Mouse (Mus musculus) MEL (cell line): Measurements from ENCODE around the gene Npr1.

Experiments used
- CTCF ChIP-seq, 3 experiments: IDR thresholded peaks in 2 of 3; conservative IDR thresholded peaks in 1 of 3; 2 replicates each; pipeline ENCODE4 v1.5.1; 2011 to 2012; ENCODE audit warnings: low read length in 3 of 3, low read depth in 2 of 3, mild to moderate bottlenecking in 2 of 3, improper control_type of control experiment in 1 of 3, inconsistent platforms in 1 of 3, mixed read lengths in 1 of 3, moderate library complexity in 1 of 3; ENCODE audit not compliant: control insufficient read depth in 1 of 3, insufficient read depth in 1 of 3, poor library complexity in 1 of 3, severe bottlenecking in 1 of 3
- MAX ChIP-seq: IDR thresholded peaks from 2 replicates; pipeline ENCODE4 v1.6.1; 2011; ENCODE audit warnings: low read length, improper control_type of control experiment
- MEF2A ChIP-seq: IDR thresholded peaks from 2 replicates; pipeline ENCODE4 v1.6.1; 2014; ENCODE audit warnings: low read depth, mild to moderate bottlenecking, inconsistent platforms, low read length, improper control_type of control experiment; ENCODE audit not compliant: poor library complexity, insufficient replicate concordance, severe bottlenecking; ENCODE audit errors: extremely low read depth
- MYB ChIP-seq: IDR thresholded peaks from 2 replicates; pipeline ENCODE4 v1.6.1; 2011; ENCODE audit warnings: mild to moderate bottlenecking, low read depth, low read length, improper control_type of control experiment
- POLR2A ChIP-seq, 2 experiments: IDR thresholded peaks; 2 replicates each; pipeline ENCODE4 v1.6.1; 2011 to 2012; ENCODE audit warnings: low read length in 2 of 2, mild to moderate bottlenecking in 2 of 2, control low read depth in 1 of 2, improper control_type of control experiment in 1 of 2, low read depth in 1 of 2, moderate library complexity in 1 of 2; ENCODE audit not compliant: control insufficient read depth in 1 of 2, insufficient read depth in 1 of 2, poor library complexity in 1 of 2
- SIN3A ChIP-seq: IDR thresholded peaks from 2 replicates; pipeline ENCODE4 v1.6.1; 2012; ENCODE audit warnings: low read length, improper control_type of control experiment, inconsistent platforms
- TAL1 ChIP-seq: IDR thresholded peaks from 2 replicates; pipeline ENCODE4 v1.6.1; 2012; ENCODE audit warnings: mild to moderate bottlenecking, inconsistent platforms, low read length, moderate library complexity, mixed read lengths
- ZMIZ1 ChIP-seq: IDR thresholded peaks from 2 replicates; pipeline ENCODE4 v1.6.1; 2012; ENCODE audit warnings: low read depth, mild to moderate bottlenecking, inconsistent platforms, low read length, improper control_type of control experiment, moderate library complexity

DNA sequence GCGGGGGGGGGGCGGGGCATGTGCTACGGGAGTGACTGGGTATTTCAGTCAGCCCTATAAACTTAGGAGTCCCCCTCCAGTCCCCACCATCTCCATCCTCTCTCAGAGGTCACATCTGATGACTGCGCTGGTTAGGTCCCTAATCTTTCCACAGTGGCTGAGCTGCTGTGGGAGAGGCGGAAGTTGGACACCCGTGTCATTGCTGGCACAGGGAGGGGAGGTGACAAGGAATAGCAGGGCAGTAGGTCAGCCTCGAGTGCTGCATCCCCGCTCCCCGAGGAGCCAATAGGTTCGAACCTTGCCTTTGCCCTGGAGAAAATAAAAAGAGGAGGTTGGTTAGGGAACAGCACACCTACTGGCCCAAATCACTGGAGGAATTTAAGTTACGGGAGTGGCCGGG lies 14.8 kb downstream of the Npr1 start:
- no peak for TF ChIP-seq CTCF (IDR thresholded peaks at IDR 0.05 in 2 of 3, conservative IDR thresholded peaks at IDR 0.05 in 1 of 3; ENCODE audit: control insufficient read depth in 1 of 3, insufficient read depth in 1 of 3, low read depth in 2 of 3, low read length in 3 of 3, poor library complexity in 1 of 3, severe bottlenecking in 1 of 3)
- TF ChIP-seq POLR2A (IDR thresholded peaks at IDR 0.05; ENCODE audit: control insufficient read depth in 1 of 2, insufficient read depth in 1 of 2, low read depth in 1 of 2, low read length in 2 of 2, poor library complexity in 1 of 2): no peak
- TF ChIP-seq MAX: no peak
- TF ChIP-seq MEF2A: no peak
- no peak for TF ChIP-seq TAL1
- no peak for TF ChIP-seq MYB
- no peak for TF ChIP-seq SIN3A
- TF ChIP-seq ZMIZ1: no peak
